Mouse (Mus musculus) cerebellum, adult 18-20 months (tissue): ENCODE measurements around the gene Serpina1d.
"Not testable (repeated sequence)": the region's sequence is repeated elsewhere in the genome, so short reads cannot be mapped to it uniquely, and the experiment has no call there.

Experiments used
- DNase-seq, 2 experiments: peaks; one replicate each; pipeline ENCODE4 v3.0.0; 2021

Serpina1d gene

DNA sequence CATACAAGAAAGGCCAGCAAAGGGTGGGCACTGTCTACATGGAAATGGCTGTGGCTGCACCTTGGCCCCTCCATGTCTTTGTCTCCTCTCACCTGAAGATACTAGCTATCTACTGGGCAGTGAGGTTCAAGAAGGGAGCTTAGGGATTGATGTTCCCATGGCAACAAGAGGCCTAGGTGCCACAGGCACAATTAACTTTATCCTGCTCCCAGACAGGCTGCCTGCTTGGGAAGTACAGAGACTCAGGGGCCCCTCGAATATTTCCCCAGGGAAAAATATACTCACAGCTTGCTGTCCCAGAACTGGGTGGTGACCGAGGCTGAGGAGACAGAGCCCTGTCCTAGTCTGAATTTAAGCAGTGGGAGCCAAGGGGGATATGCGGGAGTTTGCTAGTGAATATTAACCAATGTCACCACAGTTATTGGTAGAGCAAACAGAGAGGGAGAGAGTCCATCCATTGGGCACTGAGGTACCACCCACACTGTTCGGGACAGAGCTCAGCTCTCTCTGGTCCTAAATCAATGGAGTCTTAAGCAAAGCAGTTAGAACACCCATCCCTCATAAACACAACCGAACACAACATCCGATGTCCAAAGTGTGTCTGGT lies at the start of gene Serpina1d:
Gene Serpina1d, minus strand, starts transcription at position 347 of the 606 bp plus-strand sequence.
- not testable (repeated sequence) for DNase-seq

DNA sequence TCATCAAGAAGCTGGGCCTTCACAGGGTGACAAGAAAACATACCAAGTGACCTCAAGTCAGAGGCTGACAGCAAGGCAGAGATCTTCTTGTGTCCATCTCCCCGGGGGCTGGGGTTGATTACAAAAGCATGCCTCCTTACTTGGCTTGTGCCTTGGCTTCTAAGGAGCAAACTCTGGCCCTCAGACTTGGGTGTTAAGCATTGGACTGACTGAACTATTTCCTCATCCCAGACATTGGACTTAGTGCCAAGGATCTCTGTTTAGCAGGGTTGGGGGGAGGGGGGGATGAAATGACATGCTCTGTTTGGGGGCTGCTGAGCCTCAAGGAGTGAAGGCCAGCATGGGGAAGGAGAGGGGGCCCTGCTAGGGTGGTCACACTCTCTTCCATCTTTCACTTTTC lies 2.8 kb downstream of the Serpina1d start:
- not testable (repeated sequence) for DNase-seq

DNA sequence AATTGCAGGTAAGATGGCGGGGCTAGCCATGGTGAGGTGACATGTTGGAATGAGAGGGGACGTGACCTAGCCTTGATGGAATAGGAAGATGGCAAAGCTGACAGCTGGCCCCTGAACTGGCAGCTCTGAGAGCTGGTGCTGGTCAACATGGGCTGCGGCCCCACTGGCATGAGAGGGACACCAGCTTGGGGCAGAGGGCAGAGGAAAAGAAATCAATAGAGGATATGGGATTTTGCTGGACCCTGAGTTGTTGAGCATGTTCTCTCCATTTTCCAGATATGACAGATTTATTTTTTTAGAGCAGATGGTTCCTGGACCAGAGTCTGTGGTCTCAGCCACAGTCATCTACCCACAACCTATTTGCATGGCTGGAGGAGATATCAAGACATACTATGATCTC lies 10.3 kb downstream of the Serpina1d start:
- not testable (repeated sequence) for DNase-seq

DNA sequence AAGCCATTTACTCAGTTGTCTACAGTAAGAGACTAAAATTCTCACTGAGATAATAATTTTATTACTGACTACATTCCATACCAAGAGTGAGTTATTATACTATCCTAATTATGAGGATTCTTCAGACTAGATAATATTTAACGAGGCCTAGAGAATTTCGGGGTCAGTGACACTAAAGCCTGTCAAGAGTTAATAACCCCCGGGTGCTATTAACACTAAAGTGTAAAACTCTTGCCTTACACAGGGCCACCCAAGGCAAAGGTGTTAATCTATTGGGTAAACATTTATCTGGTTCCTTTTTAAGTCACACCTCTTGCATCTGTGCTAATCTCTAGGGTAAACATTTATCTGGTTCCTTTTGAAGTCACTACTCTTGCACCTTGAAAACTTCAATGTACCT lies 13.1 kb downstream of the Serpina1d start:
- not testable (repeated sequence) for DNase-seq

DNA sequence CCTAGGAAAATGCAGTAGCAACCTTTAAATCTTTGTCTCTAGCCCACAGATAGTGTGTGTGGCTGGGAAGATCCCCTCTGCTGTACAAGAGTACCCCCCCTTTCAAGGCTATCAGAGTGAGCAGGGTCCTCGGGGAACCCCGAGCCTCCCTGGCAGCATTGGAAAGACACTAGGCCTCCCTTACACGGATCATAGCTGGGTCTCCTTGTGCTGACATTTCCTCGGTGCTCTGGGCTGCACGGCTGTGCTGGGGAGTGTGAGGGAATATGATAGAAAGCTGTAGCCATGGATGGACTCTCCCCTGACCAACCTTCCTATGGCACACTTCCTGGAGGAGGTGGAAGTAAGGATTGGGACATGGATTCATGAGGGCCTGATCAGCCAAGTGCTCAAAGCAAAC lies 27.4 kb downstream of the Serpina1d start:
- DNase-seq = not testable (repeated sequence)

DNA sequence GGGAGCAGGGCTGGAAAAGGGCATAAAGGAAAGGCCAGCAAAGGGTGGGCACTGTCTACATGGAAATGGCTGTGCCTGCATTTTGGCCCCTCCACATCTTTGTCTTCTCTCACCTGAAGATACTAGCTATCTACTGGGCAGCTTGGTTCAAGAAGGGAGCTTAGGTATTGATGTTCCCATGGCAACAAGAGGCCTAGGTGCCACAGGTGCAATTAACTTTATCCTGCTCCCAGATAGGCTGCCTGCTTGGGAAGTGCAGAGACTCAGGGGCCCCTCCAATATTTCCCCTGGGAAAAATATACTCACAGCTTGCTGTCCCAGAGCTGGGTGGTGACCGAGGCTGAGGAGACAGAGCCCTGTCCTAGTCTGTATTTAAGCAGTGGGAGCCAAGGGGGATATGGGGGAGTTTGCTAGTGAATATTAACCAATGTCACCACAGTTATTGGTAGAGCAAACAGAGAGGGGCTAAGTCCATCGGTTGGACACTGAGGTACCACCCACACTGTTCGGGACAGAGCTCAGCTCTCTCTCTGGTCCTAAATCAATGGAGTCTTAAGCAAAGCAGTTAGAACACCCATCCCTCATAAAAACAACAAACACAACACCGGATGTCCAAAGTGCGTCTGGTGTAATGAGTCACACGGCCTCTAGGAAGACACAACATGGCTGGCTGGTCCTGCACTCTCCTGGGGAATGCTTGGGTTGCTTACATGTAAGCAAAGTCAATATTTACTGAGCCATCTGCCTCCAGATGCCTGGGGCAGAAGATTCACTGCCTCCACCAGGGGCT lies 35.4 kb downstream of the Serpina1d start:
- not testable (repeated sequence) for DNase-seq

DNA sequence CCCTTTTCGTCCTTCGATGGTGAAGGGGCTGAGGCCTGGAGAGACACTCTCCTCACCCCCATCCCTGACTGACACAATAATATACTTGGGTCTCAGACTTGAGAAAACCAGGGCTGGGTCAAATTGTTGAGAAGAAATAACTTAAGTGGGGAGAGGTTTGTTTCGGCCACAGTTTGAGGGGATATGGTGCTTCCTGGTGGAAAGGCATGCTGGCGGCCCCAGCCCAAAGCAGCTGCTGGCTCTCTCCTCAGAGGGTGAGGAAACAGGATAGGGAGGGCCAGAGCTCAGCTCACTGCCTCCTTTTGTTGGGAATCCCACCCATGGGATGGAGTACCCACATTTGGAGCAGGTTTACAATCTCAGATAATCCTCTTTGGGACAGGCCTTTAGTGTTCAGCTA lies 37.8 kb downstream of the Serpina1d start:
- not testable (repeated sequence) for DNase-seq

DNA sequence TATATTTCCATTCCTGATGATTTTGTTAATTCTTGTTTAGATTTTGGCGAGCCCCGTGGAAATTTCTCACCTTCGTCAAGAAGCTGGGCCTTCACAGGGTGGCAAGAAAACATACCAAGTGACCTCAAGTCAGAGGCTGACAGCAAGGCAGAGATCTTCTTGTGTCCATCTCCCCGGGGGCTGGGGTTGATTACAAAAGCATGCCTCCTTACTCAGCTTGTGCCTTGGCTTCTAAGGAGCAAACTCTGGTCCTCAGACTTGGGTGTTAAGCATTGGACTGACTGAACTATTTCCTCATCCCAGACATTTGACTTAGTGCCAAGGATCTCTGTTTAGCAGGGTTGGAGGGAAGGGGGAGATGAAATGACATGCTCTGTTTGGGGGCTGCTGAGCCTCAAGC lies 38.3 kb downstream of the Serpina1d start:
- not testable (repeated sequence) for DNase-seq
